Mouse (Mus musculus) lung, postnatal 0 days (tissue): ENCODE data around the gene Thtpa. TPM values are rescaled to one million over a fixed set of nuclear protein-coding genes. Genes with fewer than 3 reads are reported as not detected.

Experiments
- ATAC-seq: fragments of 200-750 bp; cut with Nextera tagmentation; 2 replicates; pipeline ENCODE4 v1.8.0; 2017; ENCODE audit warnings: moderate library complexity
- DNase-seq: peaks from one replicate; pipeline ENCODE4 v3.0.0-alpha.2; 2016; ENCODE audit warnings: low spot score
- H3K27ac ChIP-seq: fragments of 300-500 bp; sonication (generic); 2 replicates; pipeline ENCODE4 v1.5.1; 2014; ENCODE audit warnings: antibody characterized with exemption, mild to moderate bottlenecking, low read length, mixed read lengths
- H3K27me3 ChIP-seq: fragments of 300-500 bp; sonication (generic); replicated peaks from 2 replicates; pipeline ENCODE4 v1.6.1; 2014; ENCODE audit warnings: low read length, mixed read lengths; ENCODE audit not compliant: insufficient read depth
- H3K36me3 ChIP-seq: fragments of 300-500 bp; sonication (generic); 2 replicates; pipeline ENCODE4 v1.6.1; 2014; ENCODE audit warnings: low read length, mixed read lengths; ENCODE audit not compliant: insufficient read depth
- H3K4me1 ChIP-seq: fragments of 300-500 bp; sonication (generic); 2 replicates; pipeline ENCODE4 v1.6.1; 2014; ENCODE audit warnings: antibody characterized with exemption, low read depth, low read length, mixed read lengths; ENCODE audit not compliant: insufficient read depth
- H3K4me2 ChIP-seq: fragments of 300-500 bp; sonication (generic); replicated peaks from 2 replicates; pipeline ENCODE4 v1.6.1; 2014; ENCODE audit warnings: low read depth, mild to moderate bottlenecking, low read length, moderate library complexity, mixed read lengths
- H3K4me3 ChIP-seq: fragments of 300-500 bp; sonication (generic); 2 replicates; pipeline ENCODE4 v1.5.1; 2014; ENCODE audit warnings: low read depth, low read length
- H3K9ac ChIP-seq: fragments of 300-500 bp; sonication (generic); replicated peaks from 2 replicates; pipeline ENCODE4 v1.6.1; 2014; ENCODE audit warnings: low read depth, mild to moderate bottlenecking
- H3K9me3 ChIP-seq: fragments of 300-500 bp; sonication (generic); 2 replicates; pipeline ENCODE4 v1.6.1; 2016; ENCODE audit warnings: low read length, mixed read lengths
- CTCF ChIP-seq: IDR thresholded peaks from 2 replicates; pipeline ENCODE4 v1.5.1; 2016; ENCODE audit warnings: antibody characterized with exemption, mild to moderate bottlenecking
- EP300 ChIP-seq: IDR thresholded peaks from 2 replicates; pipeline ENCODE4 v1.6.1; 2016; ENCODE audit warnings: antibody characterized with exemption, mild to moderate bottlenecking, control low read depth
- WGBS: fragments of 180-500 bp; shearing (Covaris S2); extraction: QIAGEN DNeasy Blood & Tissue Kit; methylation state at CpG from one replicate; pipeline ENCODE4 v1.1.7; 2014; 5-methylcytosine and 5-hydroxymethylcytosine counted together
- polyA plus RNA-seq: library from polyadenylated mRNA; unstranded; fragments of >200 nt; fragmentation: Nextera tagmentation; extraction: Ambion mirVana; gene quantifications from 2 replicates; pipeline ENCODE4 v1.2.1, GENCODE M21; 2015

Thtpa gene
- polyA plus RNA-seq, 1 experiment from 2014 or later: 14.1 TPM

GRCm38 (mm10) chr14:55063581-55064381, 30.8 kb upstream of the Thtpa start:
- no peaks in the 10 kb centered on the region for H3K9me3 ChIP-seq
- H3K4me3 ChIP-seq: no peak overlapping the region
- no peaks in the 10 kb centered on the region for H3K27me3 ChIP-seq
- no peak overlapping the region for H3K27ac ChIP-seq
- no peaks in the 10 kb centered on the region for H3K4me1 ChIP-seq
- no peak overlapping the region for H3K9ac ChIP-seq
- ATAC-seq (no peak), DNase-seq (no peak)
- TF ChIP-seq CTCF (no peak), EP300 (no peak)
- H3K4me2 ChIP-seq: no peak overlapping the region
- WGBS: 78% methylated on average over 22 of the region's 22 CpGs
- no peaks in the 10 kb centered on the region for H3K36me3 ChIP-seq

- Histone ChIP-seq H3K36me3 (no peaks in the 10 kb centered on the region), H3K4me1 (no peaks in the 10 kb centered on the region), H3K27me3 (no peaks in the 10 kb centered on the region), H3K4me2 (no peak overlapping the region), H3K9ac (no peak overlapping the region), H3K27ac (no peak overlapping the region), H3K9me3 (no peaks in the 10 kb centered on the region), H3K4me3 (no peak overlapping the region)
- 72% methylated on average over 35 of the region's 35 CpGs for WGBS
- no peak for ATAC-seq
- DNase-seq: no peak
- no peak for TF ChIP-seq EP300
- no peak for TF ChIP-seq CTCF
These were observed 29.9 kb upstream of the Thtpa start for GRCm38 (mm10) chr14:55064481-55065370.

DNA sequence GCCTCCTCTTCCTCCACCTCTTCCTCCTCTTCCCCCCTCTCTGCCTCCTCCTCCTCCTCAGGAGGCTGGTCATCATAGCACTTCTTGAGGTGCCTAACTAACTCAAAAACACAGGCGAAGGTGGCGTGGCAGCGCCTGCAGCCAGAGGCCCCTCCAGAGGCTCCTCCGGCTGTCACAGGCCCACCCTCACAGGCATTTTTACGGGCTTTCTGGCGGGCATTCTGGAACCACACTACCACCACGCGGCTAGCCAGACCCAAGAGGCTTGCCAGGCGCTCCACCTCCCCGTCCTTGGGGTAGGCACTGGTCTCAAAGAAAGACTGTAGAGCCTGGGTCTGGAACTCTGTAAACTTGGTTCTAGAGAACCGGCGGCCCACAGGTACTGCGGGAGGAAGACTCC, 29.2 kb upstream of the Thtpa start:
- DNase-seq (no peak), ATAC-seq (no peak)
- Histone ChIP-seq H3K27ac (no peak overlapping the region), H3K36me3 (no peaks in the 10 kb centered on the region), H3K4me1 (no peaks in the 10 kb centered on the region), H3K9ac (no peak overlapping the region), H3K4me2 (no peak overlapping the region), H3K4me3 (no peak overlapping the region), H3K9me3 (no peaks in the 10 kb centered on the region), H3K27me3 (no peaks in the 10 kb centered on the region)
- TF ChIP-seq EP300 (no peak), CTCF (no peak)
- WGBS: 89% methylated on average over 13 of the region's 13 CpGs

GRCm38 (mm10) chr14:55066042-55066441, 28.5 kb upstream of the Thtpa start:
- Histone ChIP-seq H3K27me3 (no peaks in the 10 kb centered on the region), H3K4me3 (no peak overlapping the region), H3K4me1 (no peaks in the 10 kb centered on the region), H3K9ac (no peak overlapping the region), H3K27ac (no peak overlapping the region), H3K9me3 (no peaks in the 10 kb centered on the region), H3K36me3 (no peaks in the 10 kb centered on the region), H3K4me2 (no peak overlapping the region)
- WGBS: 87% methylated on average over 8 of the region's 8 CpGs
- TF ChIP-seq EP300: no peak
- no peak for TF ChIP-seq CTCF
- no peak for ATAC-seq
- DNase-seq: no peak

DNA sequence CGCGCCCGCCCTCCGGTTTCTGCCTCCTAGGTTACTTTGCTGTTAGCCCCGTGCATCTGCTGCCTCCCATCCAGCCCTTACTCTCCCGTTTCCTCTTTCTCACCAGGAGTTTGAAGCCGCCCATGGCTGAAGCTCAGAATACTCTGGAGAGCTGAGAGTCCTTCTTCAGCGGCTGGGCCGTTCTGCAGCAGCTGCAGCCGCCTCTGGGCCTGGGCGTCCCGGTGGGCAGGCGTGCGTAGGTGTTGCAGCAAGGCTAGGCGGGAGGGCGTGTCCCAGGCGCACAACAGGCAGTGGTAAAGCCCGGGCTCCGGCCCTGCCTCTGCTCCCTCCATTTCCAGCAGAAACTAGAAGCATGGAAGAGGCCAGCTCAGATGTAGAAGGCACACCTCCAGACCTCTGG, 22.8 kb upstream of the Thtpa start:
- Histone ChIP-seq H3K27ac (no peak overlapping the region), H3K27me3 (no peaks in the 10 kb centered on the region), H3K4me1 (no peaks in the 10 kb centered on the region), H3K9ac (no peak overlapping the region), H3K4me2 (no peak overlapping the region), H3K9me3 (no peaks in the 10 kb centered on the region), H3K36me3 (no peaks in the 10 kb centered on the region), H3K4me3 (no peak overlapping the region)
- DNase-seq (no peak), ATAC-seq (no peak)
- 34% methylated on average over 19 of the region's 19 CpGs for WGBS
- TF ChIP-seq EP300: no peak

DNA sequence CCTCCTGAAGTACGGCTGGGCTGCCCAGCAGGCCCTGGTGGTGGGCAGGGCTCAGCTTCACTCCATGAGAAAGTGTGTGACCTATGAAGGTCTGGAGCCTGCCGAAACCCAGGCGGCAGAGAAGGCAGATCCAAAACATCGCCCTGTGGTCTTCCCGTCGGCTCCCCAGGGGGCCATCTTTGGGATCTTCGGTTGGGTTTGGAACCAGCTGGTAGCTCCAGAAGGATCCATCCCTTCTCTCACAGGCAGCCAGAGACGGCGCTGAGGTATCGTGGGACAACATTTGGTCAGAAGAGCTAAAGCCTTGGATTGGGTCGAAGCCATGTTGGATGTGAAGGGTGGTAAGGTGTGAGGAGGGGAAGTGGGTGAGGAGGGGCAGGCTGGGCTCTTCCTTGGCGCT, 20.2 kb upstream of the Thtpa start:
- H3K9ac ChIP-seq: no peak overlapping the region
- no peak for ATAC-seq
- H3K27me3 ChIP-seq: no peaks in the 10 kb centered on the region
- H3K9me3 ChIP-seq: no peaks in the 10 kb centered on the region
- TF ChIP-seq CTCF (no peak), EP300 (no peak)
- H3K36me3 ChIP-seq: no peaks in the 10 kb centered on the region
- no peak overlapping the region for H3K27ac ChIP-seq
- DNase-seq: no peak
- H3K4me3 ChIP-seq: no peak overlapping the region
- H3K4me2 ChIP-seq: no peak overlapping the region
- 0 out of 2 replicates have a peak, but pooled peaks cover 6% of the 10 kb centered on the region for H3K4me1 ChIP-seq
- 96% methylated on average over 12 of the region's 12 CpGs for WGBS
